Mouse (Mus musculus) forebrain, postnatal 0 days (tissue): ENCODE results near the gene Ccdc180. TPM values are rescaled to one million over a fixed set of nuclear protein-coding genes. Genes with fewer than 3 reads are reported as not detected.

Experiments used
- ATAC-seq: fragments of 200-750 bp; cut with Nextera tagmentation; 2 replicates; pipeline ENCODE4 v1.8.0; 2017; ENCODE audit warnings: mild to moderate bottlenecking, moderate library complexity
- DNase-seq: peaks from one replicate; pipeline ENCODE4 v3.0.0-alpha.2; 2015
- H3K27ac ChIP-seq: fragments of 300-500 bp; sonication (generic); 2 replicates; pipeline ENCODE4 v1.5.1; 2014; ENCODE audit warnings: low read depth, mild to moderate bottlenecking, antibody characterized with exemption, low read length, moderate library complexity, mixed read lengths
- H3K27me3 ChIP-seq: fragments of 300-500 bp; sonication (generic); 2 replicates; pipeline ENCODE4 v1.6.1; 2014; ENCODE audit warnings: mild to moderate bottlenecking, low read length, mixed read lengths; ENCODE audit not compliant: insufficient read depth
- H3K36me3 ChIP-seq: fragments of 300-500 bp; sonication (generic); 2 replicates; pipeline ENCODE4 v1.6.1; 2014; ENCODE audit warnings: mild to moderate bottlenecking, moderate library complexity; ENCODE audit not compliant: insufficient read depth
- H3K4me1 ChIP-seq: fragments of 300-500 bp; sonication (generic); 2 replicates; pipeline ENCODE4 v1.6.1; 2014; ENCODE audit warnings: antibody characterized with exemption; ENCODE audit not compliant: insufficient read depth
- H3K4me2 ChIP-seq: fragments of 300-500 bp; sonication (generic); 2 replicates; pipeline ENCODE4 v1.6.1; 2014; ENCODE audit warnings: low read depth, mild to moderate bottlenecking, moderate library complexity
- H3K4me3 ChIP-seq: fragments of 300-500 bp; sonication (generic); 2 replicates; pipeline ENCODE4 v1.5.1; 2014; ENCODE audit warnings: low read depth, low read length, mixed read lengths
- H3K9ac ChIP-seq: fragments of 300-500 bp; sonication (generic); 2 replicates; pipeline ENCODE4 v1.6.1; 2014; ENCODE audit warnings: mild to moderate bottlenecking
- H3K9me3 ChIP-seq: fragments of 300-500 bp; sonication (generic); 2 replicates; pipeline ENCODE4 v1.6.1; 2016; ENCODE audit warnings: low read length
- CTCF ChIP-seq: sonication (generic); IDR thresholded peaks from 2 replicates; pipeline ENCODE4 v1.5.1; 2016; ENCODE audit warnings: antibody characterized with exemption, control low read depth, low read depth
- WGBS: fragments of 180-500 bp; shearing (Covaris S2); extraction: QIAGEN DNeasy Blood & Tissue Kit; methylation state at CpG from one replicate; pipeline ENCODE4 v1.1.7; 2014; 5-methylcytosine and 5-hydroxymethylcytosine counted together
- polyA plus RNA-seq: library from polyadenylated mRNA; unstranded; fragments of >200 nt; fragmentation: Nextera tagmentation; extraction: Ambion mirVana; gene quantifications from 2 replicates; pipeline ENCODE4 v1.2.1, GENCODE M21; 2015
- total RNA-seq: library from RNA; depleted of rRNA; stranded (reverse); fragments of >200 nt; gene quantifications from 2 replicates; pipeline ENCODE4 v1.2.3, GENCODE M21; 2014

Ccdc180 gene
- total and polyA plus RNA-seq, 2 experiments from 2014 or later, result 0.51 to 0.76 TPM

DNA sequence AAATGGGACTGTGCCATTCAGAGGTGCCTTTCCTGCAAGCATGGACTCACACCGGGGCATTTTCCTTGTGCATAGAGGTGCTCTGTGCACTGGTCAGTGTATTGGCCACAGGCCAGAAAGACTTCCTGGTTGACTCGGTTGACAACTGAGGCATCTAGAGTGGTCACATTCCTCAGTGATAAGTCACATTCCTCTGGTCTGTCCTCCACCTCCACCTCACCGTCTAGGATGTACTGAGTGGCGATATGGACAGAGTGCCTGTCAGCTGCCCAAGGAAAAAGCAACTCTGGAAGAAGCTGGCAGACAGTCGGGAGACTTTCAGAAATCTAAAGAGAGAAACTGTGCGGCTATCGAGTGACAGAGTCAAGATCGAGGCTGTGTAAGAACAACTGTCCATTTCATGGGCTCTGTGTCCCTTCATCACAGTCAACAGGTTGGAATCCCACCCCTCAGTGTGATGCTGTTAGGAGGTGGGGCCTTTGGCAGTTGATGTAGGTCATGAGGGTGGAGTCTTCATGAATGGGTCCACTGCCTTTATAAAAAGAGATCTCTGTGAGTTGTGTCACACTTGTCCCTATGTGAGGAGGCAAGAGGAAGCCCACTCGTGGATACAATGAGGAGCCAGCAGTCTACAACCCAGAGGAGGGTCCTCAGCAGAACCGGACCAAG, 74.8 kb downstream of the Ccdc180 start, which contains the start of gene Tdrd7:
Tdrd7 (plus strand) TSS at position 564 of the 669 bp plus-strand sequence.
- H3K9me3 ChIP-seq, result no peaks in the 10 kb centered on the region
- no peak within 1 kb of the TSS for H3K9ac ChIP-seq
- H3K27ac ChIP-seq, result no peak within 1 kb of the TSS
- no peaks in the 10 kb centered on the region for H3K4me1 ChIP-seq
- H3K4me3 ChIP-seq, result no peak within 1 kb of the TSS
- no peaks in the 10 kb centered on the region for H3K36me3 ChIP-seq
- no peaks in the 10 kb centered on the region for H3K27me3 ChIP-seq
- no peak for TF ChIP-seq CTCF
- WGBS, result 82% methylated on average over 10 of the region's 10 CpGs
- no peak for ATAC-seq
- no peak for DNase-seq
- no peak within 1 kb of the TSS for H3K4me2 ChIP-seq

DNA sequence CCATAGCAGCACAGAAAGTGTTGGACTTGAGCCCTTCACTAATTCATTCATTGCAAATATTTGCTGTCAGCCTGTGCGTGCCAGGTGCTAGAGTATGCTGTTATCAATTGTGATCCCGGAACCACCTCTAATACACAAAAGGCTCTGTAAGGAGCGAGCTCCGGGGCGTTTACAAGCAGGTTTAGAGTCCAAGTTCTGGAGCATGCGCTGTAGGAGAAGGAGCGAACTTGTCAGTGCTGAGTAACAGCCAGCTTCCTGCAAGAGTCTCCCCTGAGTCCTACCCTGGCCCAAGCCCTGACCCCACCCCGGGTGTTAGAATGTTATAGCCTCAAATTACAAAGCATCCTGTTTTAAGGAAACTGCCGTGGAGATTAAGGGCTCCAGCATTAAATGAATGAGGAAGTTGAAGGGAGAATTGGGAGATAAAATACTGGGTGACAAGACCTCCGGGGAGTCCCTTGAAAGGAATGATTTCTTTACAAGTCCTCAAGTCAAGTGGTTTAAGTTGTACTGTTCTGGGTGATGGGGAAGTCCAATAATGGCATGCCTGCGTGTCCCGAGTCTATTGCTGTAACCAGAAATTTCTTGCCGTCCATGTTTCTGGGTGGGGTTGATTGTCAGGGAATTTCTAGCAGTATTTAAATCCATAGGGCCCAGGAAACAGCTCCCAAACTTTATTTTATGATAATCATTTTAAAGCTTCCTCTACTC, 75.8 kb downstream of the Ccdc180 start:
- ATAC-seq, result no peak

DNA sequence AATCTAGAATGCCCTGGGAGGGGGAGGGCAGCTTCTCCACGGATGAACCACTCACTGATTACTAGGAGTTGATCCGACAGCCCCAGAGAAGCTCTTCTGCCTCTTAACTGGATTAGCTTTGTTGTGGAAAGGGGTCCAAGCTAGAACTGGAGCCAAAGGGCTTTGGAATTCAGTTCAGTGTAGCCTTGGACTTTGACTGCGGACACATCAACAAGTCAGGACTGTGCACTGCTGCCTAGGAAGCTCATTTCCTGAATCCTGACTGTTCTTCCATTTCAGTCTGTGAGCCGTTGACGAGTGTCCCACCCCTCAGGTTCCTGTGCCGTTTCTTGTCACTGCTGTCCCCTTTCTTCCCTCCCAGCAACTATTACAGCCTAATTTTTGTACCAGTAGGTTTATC, 76.6 kb downstream of the Ccdc180 start:
- Histone ChIP-seq H3K9ac (no peak overlapping the region), H3K4me3 (no peak overlapping the region), H3K27me3 (no peaks in the 10 kb centered on the region), H3K9me3 (no peaks in the 10 kb centered on the region), H3K4me1 (no peaks in the 10 kb centered on the region), H3K36me3 (no peaks in the 10 kb centered on the region), H3K27ac (no peak overlapping the region), H3K4me2 (no peak overlapping the region)
- WGBS, result 20% methylated on average over 6 of the region's 6 CpGs
- DNase-seq (no peak), ATAC-seq (no peak)
- no peak for TF ChIP-seq CTCF

More for the DNA sequence above, 75.8 kb downstream of the Ccdc180 start:
- Histone ChIP-seq H3K9ac (no peak overlapping the region), H3K9me3 (no peaks in the 10 kb centered on the region), H3K4me3 (no peak overlapping the region), H3K27me3 (no peaks in the 10 kb centered on the region), H3K36me3 (no peaks in the 10 kb centered on the region), H3K4me1 (no peaks in the 10 kb centered on the region), H3K27ac (no peak overlapping the region), H3K4me2 (no peak overlapping the region)
- DNase-seq, result no peak
- 37% methylated on average over 13 of the region's 13 CpGs for WGBS
- no peak for TF ChIP-seq CTCF

DNA sequence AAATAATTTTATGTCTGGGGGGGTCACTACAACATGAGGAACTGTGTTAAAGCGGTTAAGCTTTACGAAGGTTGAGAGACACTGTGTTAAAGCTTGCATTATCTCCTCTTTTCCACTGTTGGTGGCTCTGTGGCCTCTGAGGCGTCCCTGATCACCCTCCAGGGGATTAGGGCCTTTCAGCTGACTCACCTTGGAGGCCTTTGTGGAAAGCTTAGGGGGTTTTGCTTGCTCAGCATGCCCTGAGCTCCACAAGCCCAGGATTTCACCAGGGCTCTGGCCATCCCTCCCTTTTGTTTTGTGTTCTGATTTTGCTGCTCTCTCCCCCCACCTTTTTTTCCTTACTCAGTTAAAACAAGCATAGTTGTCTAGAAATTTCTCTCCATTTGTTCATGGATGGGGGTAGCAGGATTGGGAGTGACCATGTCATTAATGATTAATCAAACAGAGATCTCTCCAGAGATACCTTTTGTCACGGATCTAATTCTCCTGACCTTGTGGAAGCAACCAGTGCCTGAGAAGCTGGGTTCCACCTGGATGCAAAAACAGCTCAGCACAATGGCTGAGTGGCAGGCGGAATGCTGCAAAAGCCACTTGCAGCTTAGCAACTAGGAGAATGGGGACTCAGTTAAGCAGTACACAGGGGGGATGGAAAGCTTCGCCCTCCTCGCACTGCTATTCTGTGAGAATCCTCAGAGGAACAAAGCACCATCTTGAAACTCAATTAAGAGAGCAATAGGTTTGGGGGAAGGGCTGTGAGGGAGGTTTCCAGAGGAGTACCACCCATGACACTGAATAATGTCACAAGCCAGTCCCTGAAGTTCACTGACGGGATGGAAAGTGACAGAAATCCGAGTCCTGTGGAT, 77.6 kb downstream of the Ccdc180 start:
- Histone ChIP-seq H3K4me1 (no peaks in the 10 kb centered on the region), H3K27me3 (no peaks in the 10 kb centered on the region), H3K9ac (no peak overlapping the region), H3K27ac (no peak overlapping the region), H3K4me3 (no peak overlapping the region), H3K36me3 (no peaks in the 10 kb centered on the region), H3K4me2 (no peak overlapping the region), H3K9me3 (no peaks in the 10 kb centered on the region)
- WGBS, result 23% methylated on average over 9 of the region's 9 CpGs
- no peak for TF ChIP-seq CTCF
- DNase-seq (peak; percentile 41), ATAC-seq (peak; percentile 67)

DNA sequence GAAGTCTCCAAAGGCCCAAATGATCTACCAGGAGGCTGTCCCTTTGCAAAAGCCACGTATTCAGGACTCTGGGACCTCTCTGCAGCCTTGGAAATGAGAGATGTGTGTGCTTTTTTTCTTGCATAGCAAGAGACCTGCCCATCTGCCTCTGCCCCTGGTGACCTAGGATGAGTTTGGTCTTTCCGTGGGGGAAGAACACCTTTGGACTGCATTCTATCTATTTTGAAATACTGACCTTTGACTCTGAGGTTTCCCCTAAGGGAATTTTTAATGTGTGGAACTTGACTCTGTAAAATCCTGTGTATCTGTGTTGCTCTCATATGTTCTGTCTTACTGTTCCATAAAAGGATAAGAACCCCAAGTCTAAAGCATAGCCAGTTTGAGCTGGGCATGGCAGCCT, 78.9 kb downstream of the Ccdc180 start:
- Histone ChIP-seq H3K27ac (no peak overlapping the region), H3K9me3 (no peaks in the 10 kb centered on the region), H3K4me3 (no peak overlapping the region), H3K36me3 (no peaks in the 10 kb centered on the region), H3K9ac (no peak overlapping the region), H3K4me2 (no peak overlapping the region), H3K4me1 (no peaks in the 10 kb centered on the region), H3K27me3 (no peaks in the 10 kb centered on the region)
- DNase-seq (no peak), ATAC-seq (no peak)
- WGBS, result 73% methylated on average over 2 of the region's 2 CpGs
- TF ChIP-seq CTCF, result no peak

DNA sequence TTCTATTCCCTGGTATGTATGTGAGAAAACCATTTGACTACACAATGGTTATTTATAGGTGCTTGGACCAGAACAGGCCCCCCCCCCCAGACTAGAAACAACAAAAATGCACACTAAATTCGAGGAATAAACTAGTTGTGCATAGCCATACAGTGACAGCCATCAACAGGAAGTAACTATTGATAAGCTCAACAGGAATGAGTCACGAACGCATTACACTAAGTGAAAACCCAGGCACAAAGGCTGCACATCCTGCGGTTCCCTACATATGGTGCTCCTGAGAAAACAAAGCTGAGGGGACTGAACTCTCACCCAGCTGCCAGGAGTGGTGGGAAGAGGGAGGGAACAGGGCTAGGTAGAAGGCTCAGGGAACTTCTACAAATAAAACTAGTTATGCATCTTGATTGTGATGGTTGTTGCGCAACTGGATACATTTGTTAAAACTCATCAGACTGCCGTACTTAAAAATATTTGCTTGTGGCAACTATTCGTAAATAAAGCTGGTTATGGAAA, 80.0 kb downstream of the Ccdc180 start:
- Histone ChIP-seq H3K27me3 (no peaks in the 10 kb centered on the region), H3K4me2 (no peak overlapping the region), H3K36me3 (no peaks in the 10 kb centered on the region), H3K9ac (no peak overlapping the region), H3K9me3 (no peaks in the 10 kb centered on the region), H3K27ac (no peak overlapping the region), H3K4me3 (no peak overlapping the region), H3K4me1 (no peaks in the 10 kb centered on the region)
- ATAC-seq (no peak), DNase-seq (no peak)
- 77% methylated on average over 7 of the region's 7 CpGs for WGBS
- TF ChIP-seq CTCF, result no peak
